Mouse (Mus musculus) thymus, postnatal 0 days (tissue): Measurements from ENCODE around the gene Tomt. TPM values are rescaled to one million over a fixed set of nuclear protein-coding genes. Genes with fewer than 3 reads are reported as not detected.
A peak's percentile ranks its signal among the peaks of the same experiment; 100 is the strongest.

Source experiments
- DNase-seq: peaks from one replicate; pipeline ENCODE4 v3.0.0-alpha.2; 2015; ENCODE audit warnings: low spot score
- polyA plus RNA-seq: library from polyadenylated mRNA; unstranded; fragments of >200 nt; fragmentation: Nextera tagmentation; extraction: Ambion mirVana; gene quantifications from 2 replicates; pipeline ENCODE4 v1.2.1, GENCODE M21; 2015

The Tomt gene
- polyA plus RNA-seq, 1 experiment from 2014 or later, result 0.43 TPM

DNA sequence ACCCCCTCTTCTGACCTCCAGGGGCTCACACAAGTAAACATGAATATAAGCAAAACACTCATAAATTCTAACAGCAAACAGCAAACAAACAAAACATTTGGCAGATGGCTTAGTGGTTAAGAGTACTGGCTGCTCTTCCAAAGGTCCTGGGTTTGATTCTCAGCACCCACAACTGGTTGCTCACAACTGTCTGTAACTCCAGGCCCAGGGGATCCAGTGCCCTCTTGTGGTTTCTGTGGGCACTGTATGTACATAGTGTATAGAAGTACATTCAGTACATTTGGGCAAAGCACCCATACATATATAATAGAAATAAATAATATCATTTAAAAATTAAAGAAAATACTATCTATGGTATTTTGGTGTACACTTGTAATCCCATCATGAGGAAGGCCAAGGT is 3.3 kb downstream of the Tomt start:
- no peak for DNase-seq

DNA sequence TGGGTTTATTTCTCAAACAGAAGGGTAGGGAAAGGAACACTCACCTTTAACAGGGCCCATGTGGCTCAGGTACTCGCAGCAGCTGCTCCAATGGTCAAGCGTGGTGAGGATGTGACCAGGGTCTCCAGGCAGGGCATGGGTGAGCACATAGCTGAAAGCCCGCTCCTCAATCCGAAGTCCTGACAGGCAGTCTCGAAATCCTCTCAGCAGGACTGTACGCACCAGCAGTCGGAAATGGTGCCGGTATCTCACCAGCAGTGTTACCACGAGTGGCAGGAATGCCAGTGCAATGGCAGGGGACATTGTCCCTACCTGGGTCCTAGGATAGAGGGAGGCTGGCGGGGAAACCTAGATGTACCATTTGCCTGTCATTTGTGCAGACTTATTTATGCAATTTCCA is 4.2 kb downstream of the Tomt start:
- DNase-seq, result no peak

DNA sequence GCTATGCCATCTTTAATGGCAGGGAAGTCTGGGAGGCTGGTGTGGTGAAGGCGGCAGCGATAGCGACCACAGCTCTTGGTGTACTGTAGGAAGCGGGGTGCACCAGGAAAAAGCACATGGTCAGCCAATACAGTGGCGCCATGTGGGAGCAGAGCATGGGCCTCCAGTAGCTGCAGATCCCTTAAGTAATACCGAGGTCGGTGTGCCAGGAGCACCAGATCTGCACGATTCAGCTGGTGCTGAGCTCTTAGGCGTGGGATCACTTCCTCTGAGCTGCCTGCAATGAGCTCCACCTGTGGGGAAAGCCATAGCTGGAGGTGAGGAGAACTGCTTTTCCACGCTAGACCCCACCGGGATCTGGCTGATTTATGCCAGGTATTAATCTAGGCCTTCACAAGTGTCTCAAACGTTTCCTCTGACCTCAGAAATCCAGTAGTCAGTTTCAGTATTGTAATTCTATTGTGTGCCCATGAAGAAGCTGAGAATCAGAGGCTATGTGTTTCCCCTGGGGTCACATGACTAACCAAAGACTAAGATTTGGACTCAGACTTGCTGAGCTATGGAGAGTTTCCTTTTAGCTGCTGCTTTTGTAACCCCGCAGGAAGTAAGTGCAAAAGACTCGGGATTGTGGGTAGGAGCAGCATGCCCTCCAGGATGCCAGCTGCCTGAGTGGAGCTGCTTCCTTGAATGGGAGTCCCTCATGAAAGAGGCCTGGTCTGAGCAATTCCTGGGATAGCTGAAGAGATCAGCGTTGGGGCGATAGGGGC is 5.6 kb downstream of the Tomt start:
- no peak for DNase-seq

DNA sequence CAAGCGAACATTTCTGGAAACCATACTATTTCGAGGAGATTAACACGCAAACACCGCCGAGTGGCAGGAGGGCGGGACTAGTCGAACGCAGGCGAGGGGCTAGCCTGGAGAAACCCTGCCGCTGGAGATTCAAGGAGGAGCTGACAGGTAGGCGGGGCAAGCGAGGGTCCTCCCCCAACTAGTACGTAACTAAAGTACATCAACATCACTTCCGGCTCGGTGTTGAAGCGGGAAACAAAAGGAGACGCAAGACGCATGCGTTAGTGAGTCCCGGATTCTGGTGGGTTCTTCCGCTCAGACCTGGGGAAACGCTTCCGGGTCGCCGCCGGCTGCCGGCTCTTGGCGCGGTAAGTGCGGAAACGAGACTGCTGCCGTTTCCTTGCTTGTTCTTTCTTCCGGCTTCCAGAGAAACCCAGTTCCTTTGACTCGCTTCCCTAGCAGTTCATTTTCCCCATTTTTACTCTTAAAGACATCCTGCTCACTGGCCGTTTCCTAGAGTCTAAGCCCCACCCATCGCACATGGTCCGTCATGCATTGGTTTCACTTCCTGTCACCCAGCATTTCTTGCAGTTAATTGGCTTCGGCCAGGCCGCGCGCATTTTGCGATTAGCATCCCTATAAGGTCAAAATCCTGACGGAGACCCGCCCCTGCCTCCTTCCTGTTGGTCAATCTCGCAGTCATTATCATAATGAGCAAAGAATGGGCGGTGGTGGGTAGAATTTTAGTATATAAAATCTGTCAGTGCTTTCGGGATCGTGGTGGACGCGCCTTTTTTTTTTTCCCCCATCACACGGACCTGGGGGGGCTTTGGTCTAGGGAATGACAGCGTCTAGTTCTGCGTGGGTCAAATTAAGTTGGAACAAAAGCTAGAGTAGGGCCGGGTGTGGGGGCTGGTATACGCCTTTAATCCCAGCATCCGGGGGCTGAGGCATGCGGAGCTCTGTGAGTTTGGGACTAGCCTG is 9.8 kb downstream of the Tomt start:
- DNase-seq, result peak; percentile 98

DNA sequence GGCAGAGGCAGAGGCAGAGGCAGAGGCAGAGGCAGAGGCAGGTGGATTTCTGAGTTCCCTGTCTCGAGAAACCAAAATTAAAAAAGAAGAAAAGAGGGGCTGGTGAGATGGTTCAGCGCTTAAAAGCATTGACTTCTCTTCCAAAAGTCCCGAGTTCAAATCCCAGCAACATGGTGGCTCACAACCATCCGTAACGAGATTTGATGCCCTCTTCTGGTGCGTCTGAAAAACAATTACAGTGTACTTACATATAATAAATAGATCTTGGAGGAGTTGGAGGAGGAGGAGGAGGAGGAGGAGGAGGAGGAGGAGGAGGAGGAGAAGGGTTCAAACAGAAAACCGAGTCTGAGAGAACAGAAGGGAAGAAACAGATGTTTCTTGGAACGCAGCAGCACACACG is 10.5 kb downstream of the Tomt start:
- DNase-seq, result no peak

DNA sequence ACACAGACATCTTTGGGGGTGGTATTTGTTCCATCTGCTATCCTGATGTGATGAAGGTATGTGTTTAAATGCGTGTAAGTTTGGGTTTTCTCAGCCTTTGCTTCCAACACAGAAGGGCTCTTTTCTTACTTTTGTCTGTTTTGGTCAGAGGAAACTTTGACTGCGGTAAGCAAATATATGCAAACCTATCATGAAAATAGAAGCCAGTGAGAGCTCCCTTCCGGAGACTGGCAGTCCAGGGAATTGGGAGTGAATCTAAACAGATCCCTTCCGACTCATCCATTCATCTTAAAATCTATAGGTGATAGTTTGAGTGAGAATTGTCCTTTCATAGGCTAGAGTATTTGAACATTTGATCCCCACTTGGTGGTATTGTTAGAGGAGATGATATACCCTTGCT is 17.7 kb downstream of the Tomt start:
- no peak for DNase-seq

DNA sequence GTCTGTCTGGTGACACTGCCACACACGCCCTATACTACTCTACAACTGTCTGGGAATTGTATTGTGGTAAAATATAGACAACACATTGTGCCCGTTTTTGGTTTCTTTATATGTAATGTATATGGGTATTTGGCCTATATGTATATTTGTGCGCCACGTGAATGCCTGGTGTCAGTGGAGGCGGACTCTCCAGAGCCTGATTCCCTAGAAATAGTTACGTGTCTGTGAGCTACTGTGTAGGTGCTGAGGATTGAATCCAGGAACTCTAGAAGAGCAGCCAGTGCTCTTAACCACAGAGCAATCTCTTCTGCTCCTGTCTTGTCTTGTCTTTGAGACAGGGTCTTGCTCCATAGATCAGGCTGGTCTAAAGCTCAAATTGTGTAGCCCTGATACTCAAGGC is 19.9 kb downstream of the Tomt start:
- DNase-seq, result no peak

DNA sequence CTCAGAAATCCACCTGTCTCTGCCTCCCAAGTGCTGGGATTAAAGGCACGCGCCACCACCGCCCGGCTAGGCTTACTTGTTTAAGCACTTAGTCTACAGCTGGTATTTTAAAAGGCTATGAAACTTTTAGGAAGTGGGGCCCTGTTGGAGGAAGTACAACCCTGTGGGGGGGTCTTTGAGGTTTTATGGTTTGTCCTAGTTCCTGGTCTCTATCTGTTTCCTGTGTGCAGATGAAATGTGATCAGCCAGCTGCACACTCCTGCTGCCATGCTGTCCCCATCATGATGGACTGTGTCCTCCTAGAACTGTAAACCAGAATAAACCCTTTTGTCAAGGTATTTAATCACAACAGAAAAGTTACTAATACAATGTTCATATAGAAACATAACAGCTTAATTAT is 22.0 kb downstream of the Tomt start:
- DNase-seq, result no peak

DNA sequence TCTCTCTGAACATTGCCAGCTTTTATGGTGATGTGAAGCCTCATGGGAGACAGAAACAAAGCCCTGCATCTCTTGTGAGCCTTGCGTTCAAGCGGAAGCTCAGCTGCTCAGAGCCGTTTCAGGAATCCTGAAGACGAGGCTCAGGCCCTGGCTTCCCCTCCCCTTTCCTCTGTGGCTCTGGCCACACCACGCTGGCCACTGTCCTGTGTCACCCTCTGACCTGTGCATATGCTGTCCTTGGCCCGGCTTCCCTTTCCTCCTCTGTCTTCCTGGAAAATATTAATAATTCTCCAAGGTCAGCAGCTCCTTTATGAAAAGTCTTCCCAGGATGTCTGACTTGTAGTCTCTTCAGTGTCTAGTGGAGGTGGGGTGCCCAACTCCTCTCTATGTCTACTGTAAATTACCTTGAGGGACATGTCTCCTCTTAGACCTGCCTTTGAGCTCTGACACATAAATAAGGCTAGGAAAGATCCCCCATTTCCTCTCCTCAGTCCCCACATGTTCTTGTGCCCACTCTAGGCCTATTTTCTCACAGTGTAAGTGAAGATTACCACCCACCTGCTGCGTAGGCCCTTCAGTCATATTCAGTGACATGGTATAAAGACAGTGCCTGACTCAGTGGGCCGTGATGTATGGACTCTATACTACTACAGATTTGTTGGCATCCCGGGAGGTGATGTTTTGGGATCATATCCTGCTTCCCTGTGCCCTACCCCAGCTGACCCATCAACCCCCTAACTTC is 23.6 kb downstream of the Tomt start:
- no peak for DNase-seq

DNA sequence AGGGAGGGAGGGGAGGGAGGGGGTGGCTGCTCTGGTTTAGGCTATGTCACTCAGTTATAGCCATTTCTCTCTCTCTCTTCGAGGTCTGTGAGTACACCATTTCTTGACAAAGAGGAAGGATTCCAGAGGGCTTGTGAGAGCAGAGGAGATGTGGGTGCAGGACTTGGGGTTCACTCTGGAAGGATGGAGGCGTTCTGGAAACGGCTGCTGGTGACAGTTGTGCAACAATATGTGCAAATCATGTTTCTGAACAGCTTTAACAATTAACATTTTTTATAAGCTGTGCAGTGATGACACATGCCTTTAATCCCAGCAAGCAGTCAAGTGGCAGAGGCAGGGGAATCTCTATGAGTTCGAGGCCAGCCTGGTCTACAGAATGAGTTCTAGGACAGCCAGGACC is 25.3 kb downstream of the Tomt start:
- DNase-seq, result no peak

DNA sequence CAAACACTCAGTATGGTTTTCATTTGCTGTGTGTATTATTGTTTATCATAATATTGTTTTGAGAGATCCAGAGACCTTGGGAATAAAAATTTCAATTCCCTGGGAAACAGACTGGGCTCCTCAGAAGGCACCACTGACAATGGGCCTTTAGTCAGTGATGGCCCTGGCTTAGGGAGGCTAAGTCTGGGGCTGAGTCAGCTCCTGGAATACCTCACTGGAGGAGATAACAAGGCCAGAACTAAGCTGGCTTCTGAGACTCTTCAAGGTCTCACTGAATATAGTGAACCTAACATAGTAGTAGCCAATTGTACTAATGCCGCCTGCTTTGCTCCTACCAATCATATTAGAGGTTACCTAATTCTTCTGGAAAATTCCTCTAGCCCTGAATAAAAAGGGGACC is 30.2 kb downstream of the Tomt start:
- no peak for DNase-seq

DNA sequence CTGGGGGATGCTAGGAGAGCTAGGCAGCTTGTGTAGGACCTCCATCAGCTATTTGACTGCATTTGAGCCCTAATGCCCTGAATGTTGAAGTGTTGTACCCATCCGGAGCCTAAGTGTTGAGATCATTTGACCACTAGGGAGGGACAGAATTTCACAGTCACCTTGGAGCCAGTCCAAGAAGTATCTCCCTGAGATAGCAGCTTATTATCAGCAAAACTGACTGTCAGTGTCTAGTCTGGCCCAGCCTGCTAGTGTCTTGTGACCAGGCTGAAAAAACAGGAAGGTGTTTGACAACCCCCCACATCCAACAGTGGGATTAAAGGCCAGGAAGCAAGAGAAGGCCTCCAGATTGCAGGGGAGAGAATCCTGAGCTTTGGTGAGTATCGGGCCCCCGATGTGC is 34.9 kb downstream of the Tomt start:
- no peak for DNase-seq

DNA sequence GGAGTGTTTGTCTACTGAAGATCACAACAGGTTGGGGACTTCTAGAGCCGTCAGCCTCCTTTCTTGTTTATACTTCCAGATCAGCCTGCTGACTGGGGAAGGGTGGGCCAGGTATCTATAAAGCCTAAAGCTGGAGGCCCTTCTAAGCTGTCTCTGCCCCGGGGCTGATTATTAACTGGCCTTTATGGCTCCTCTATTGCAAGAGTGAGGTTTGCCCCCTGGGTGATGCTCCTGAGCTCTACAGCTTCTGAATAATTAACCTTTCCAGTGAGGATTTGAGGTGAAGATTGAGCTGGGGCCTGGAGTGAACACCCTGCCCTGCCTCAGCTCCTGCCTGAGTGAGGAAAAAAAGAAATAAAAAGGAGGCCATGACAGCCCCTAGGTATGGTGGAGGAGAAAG is 35.5 kb downstream of the Tomt start, which contains the start of gene Folr1:
Folr1 (minus strand) TSS at position 160 of the 400 bp plus-strand sequence.
- DNase-seq, result no peak

DNA sequence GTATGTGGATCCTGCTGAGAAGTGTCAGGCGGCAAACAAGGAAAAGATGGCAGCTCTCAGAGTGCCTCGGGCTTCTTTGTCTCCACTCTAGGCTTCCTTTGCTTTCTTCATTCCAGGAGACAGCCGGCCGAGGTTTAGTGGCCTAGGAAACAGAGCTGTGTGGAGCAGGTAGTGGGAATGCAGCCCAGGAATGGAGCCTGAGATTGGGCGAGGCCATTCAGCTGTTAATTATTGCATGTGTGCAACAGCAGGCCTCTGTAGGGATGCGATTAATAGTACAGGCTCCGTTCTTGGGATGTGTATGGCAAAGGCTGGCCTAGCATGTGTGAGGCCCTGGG is 37.0 kb downstream of the Tomt start:
- DNase-seq, result no peak

DNA sequence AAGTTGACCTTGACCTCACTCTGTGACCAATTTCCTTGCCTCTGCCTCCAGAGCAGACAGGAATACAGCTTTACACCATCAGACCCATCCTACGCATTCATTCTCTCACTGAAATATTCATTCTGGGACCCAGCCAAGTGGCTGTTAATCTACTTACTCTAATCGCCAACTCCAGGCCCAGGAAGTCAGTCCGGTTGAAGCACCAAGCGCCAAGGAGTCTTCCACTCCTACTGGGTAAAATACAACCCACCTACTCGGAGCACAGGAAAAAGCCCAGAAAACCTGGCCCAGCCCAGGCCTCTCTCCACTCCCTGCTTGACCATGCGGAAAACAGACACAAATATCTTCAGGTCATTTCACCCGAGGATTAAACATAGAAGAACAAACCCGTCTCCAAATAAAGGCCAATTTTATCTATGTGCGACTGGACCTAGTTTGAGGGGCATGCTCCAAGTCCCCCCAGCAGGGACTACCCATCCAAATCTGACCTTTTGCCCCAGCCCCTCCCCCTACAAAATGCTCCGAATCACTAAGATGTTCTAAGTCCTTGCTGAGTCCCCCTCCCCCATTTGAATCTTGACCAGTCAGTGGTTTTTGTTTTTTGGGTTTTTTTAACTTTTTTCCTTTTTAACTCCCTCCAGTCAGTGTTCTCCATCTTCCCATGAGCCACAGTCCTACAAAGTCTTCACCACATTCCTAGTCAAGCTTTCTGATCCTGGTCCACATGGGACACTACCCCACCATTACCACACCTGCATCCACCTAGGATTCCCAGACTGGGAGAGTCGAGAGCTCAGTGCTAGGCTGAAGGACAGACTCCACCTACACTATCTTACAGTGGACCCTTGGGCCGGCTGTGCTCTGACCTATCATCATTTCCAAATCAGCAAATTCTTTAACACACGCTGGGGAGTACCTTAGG is 37.7 kb downstream of the Tomt start:
- no peak for DNase-seq

DNA sequence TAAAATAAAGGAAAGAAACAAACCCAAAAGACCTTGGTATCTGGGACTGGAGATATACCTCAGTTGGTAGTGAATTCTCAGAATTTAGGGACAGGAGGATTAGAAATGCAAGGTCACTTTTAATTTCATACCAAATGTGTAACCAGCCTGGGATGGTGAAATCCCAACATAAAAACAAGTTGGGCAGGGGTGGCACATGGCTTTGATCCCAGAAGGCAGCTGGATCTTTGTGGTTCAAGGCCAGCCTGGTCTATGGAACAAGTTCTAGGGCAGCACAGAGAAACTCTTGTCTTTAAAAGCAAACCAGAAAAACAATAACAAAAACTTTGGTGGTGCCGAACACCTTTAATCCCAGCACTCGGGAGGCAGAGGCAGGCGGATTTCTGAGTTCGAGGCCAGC is 38.7 kb downstream of the Tomt start:
- no peak for DNase-seq

DNA sequence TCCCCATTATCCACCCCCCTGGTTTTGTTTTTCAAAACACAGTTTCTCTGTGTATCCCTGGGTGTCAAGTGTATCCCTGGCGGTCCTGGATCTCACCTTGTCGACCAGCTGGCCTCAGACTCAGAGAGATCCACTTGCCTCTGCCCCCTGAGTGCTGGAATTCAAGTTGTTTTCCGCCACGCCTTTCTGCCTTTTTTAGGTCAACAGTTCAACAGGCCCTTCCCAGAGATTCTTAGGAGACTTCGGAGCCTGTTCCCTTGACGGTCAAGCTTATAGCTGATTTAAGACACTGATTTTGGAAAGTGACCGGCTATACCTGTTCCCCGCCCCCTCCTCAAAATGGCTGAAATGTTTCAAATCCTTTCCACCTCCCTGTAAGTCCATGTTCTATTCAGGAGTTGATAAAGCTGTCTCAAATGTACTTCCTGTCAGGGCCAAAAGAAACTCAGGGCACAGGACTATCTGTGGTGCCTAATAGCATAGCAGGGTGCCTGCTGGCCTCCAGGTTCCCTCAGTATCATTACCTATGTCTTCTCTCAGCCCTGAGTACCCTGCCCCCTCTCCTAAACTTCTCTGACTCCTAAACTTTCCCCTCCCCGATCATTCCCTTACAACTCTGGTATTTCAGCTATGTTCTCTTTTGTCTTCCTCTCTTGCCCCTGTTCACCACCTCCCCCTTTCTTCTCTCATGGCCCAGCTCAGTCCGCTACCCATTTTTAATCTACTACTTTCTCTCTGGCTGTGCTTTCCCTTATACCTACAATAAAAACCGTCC is 39.5 kb downstream of the Tomt start:
- no peak for DNase-seq

DNA sequence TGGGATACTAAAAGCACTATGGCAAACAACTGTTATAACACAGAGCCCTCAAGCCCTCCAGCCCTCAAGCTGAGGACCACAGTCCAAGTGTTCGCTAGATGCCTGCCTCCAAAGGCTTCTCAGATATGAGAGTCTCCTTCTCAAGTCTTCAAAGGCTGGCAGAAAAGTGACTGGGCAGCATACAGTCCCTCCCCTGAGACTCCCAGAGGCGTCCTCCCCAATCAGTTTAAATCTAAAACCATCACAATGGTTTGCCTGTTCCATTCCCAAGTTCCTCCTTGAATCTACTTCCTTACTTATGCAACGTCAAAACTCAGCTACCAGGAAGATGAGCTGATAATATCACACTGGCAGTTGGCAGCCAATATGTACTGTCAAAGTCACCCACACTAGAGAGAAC is 42.7 kb downstream of the Tomt start, which contains the start of gene Anapc15:
Anapc15 (plus strand) TSS at position 301 of the 400 bp plus-strand sequence.
- no peak for DNase-seq

DNA sequence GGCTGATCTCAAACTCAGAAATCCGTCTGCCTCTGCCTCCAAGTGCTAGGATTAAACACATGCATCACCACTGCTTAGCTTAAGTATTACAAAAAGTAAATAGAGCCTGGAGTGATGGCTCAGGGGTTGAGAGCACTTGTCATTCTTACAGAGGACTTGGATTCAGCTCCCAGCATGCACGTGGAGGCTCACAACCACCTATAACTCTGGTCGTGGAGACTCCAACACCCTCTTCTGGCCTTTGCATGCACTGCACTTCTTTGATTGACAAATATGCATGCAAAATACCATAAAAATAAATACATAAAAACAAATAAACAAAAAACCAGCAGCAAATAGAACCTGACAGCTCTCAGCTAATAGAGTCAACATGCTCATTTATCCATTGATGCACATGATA is 43.9 kb downstream of the Tomt start:
- no peak for DNase-seq

DNA sequence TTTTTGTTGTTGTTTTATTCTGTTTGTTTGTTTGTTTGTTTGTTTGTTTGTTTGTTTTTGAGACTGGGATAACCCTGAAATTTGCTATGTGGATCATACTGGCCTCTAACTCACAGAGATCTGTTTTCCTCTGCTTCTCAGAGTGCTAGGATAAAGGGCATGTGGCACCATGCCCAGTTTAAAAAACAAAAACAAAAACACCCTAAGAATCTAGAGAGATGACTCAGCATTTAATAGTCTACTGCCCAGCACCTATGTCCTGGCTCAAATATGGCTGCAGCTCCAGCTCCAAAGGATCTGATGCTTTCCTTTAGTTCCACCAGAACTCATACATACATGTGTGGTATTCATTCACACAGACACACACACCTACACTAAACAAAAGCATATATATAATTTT is 45.2 kb downstream of the Tomt start:
- no peak for DNase-seq
